Mouse (Mus musculus) forebrain, embryonic 15.5 days (tissue): Measurements from ENCODE around the gene Gm7945. TPM values are rescaled to one million over a fixed set of nuclear protein-coding genes. Genes with fewer than 3 reads are reported as not detected.
"Not testable (repeated sequence)": the region's sequence is repeated elsewhere in the genome, so short reads cannot be mapped to it uniquely, and the experiment has no call there.

Experiments
- ATAC-seq: fragments of 200-750 bp; cut with Nextera tagmentation; replicated peaks from 2 replicates; pipeline ENCODE4 v1.8.0; 2017; ENCODE audit warnings: mild to moderate bottlenecking, moderate TSS enrichment, moderate library complexity
- H3K27ac ChIP-seq: fragments of 300-500 bp; sonication (generic); replicated peaks from 2 replicates; pipeline ENCODE4 v1.5.1; 2015; ENCODE audit warnings: mild to moderate bottlenecking, inconsistent platforms
- H3K27me3 ChIP-seq: fragments of 300-500 bp; sonication (generic); 2 replicates; pipeline ENCODE4 v1.6.1; 2015; ENCODE audit warnings: inconsistent platforms
- H3K36me3 ChIP-seq: fragments of 300-500 bp; sonication (generic); 2 replicates; pipeline ENCODE4 v1.6.1; 2015; ENCODE audit warnings: mild to moderate bottlenecking, inconsistent platforms
- H3K4me1 ChIP-seq: fragments of 300-500 bp; sonication (generic); 2 replicates; pipeline ENCODE4 v1.6.1; 2015; ENCODE audit warnings: inconsistent platforms
- H3K4me2 ChIP-seq: fragments of 300-500 bp; sonication (generic); replicated peaks from 2 replicates; pipeline ENCODE4 v1.6.1; 2015; ENCODE audit warnings: mild to moderate bottlenecking, inconsistent platforms
- H3K4me3 ChIP-seq: fragments of 300-500 bp; sonication (generic); 2 replicates; pipeline ENCODE4 v1.5.1; 2015; ENCODE audit warnings: mild to moderate bottlenecking, inconsistent platforms
- H3K9ac ChIP-seq: fragments of 300-500 bp; sonication (generic); replicated peaks from 2 replicates; pipeline ENCODE4 v1.6.1; 2015; ENCODE audit warnings: mild to moderate bottlenecking, inconsistent platforms
- H3K9me3 ChIP-seq: fragments of 300-500 bp; sonication (generic); 2 replicates; pipeline ENCODE4 v1.6.1; 2016; ENCODE audit warnings: inconsistent platforms
- WGBS: fragments of 180-500 bp; shearing (Covaris S2); methylation state at CpG from one replicate; pipeline ENCODE4 v1.1.7; 2015; ENCODE audit warnings: mixed read lengths; 5-methylcytosine and 5-hydroxymethylcytosine counted together
- polyA plus RNA-seq: library from polyadenylated mRNA; unstranded; fragments of >200 nt; fragmentation: Nextera tagmentation; extraction: Ambion mirVana; gene quantifications from 2 replicates; pipeline ENCODE4 v1.2.1, GENCODE M21; 2015

The Gm7945 gene
- not detected in 2 replicates for polyA plus RNA-seq

- not testable (repeated sequence) for ATAC-seq
- WGBS: no CpG with 5 or more reads among the region's 3 CpGs
Measured at GRCm38 (mm10) chr14:41386279-41386678, at the start of gene Gm7945. TSS of gene Gm7945 (minus strand) at chr14:41386379.

GRCm38 (mm10) chr14:41425393-41426075, 39.4 kb upstream of the Gm7945 start:
- H3K36me3 ChIP-seq, H3K4me3 ChIP-seq, H3K27me3 ChIP-seq, ATAC-seq, H3K4me2 ChIP-seq, H3K4me1 ChIP-seq, H3K27ac ChIP-seq, H3K9me3 ChIP-seq, H3K9ac ChIP-seq: not testable (repeated sequence)
- 13% methylated on average over 14 of the region's 16 CpGs for WGBS

More at GRCm38 (mm10) chr14:41386279-41386678, at the start of gene Gm7945:
- not testable (repeated sequence) for H3K9me3 ChIP-seq, H3K4me3 ChIP-seq, H3K36me3 ChIP-seq, H3K27ac ChIP-seq, H3K9ac ChIP-seq, H3K4me1 ChIP-seq, H3K4me2 ChIP-seq, H3K27me3 ChIP-seq

- H3K4me3 ChIP-seq, H3K4me2 ChIP-seq, H3K36me3 ChIP-seq, H3K9ac ChIP-seq, H3K9me3 ChIP-seq, H3K27me3 ChIP-seq, H3K27ac ChIP-seq, H3K4me1 ChIP-seq, ATAC-seq: not testable (repeated sequence)
- WGBS: 7% methylated on average over 14 of the region's 14 CpGs
Measured at GRCm38 (mm10) chr14:41424694-41425093, 38.5 kb upstream of the Gm7945 start.

- not testable (repeated sequence) for ATAC-seq, H3K4me2 ChIP-seq, H3K4me3 ChIP-seq, H3K9ac ChIP-seq, H3K27me3 ChIP-seq, H3K9me3 ChIP-seq, H3K36me3 ChIP-seq, H3K4me1 ChIP-seq, H3K27ac ChIP-seq
- WGBS: 78% methylated on average over 1 of the region's 2 CpGs
Measured at GRCm38 (mm10) chr14:41408181-41408580, 22.0 kb upstream of the Gm7945 start, which contains the start of gene Gm6482. TSS of gene Gm6482 (minus strand) at chr14:41408281.

GRCm38 (mm10) chr14:41348309-41348708, 37.9 kb downstream of the Gm7945 start, which contains the start of gene Gm5798:
TSS of gene Gm5798 (plus strand) at chr14:41348609.
- not testable (repeated sequence) for H3K36me3 ChIP-seq, ATAC-seq
- whole genome bisulfite sequencing: 66% methylated on average over 2 of the region's 2 CpGs

More at GRCm38 (mm10) chr14:41348309-41348708, 37.9 kb downstream of the Gm7945 start, which contains the start of gene Gm5798:
- not testable (repeated sequence) for H3K9ac ChIP-seq, H3K27me3 ChIP-seq, H3K27ac ChIP-seq, H3K4me3 ChIP-seq, H3K4me1 ChIP-seq, H3K9me3 ChIP-seq, H3K4me2 ChIP-seq

Other genes with a start within 250 kb of the Gm7945 start
- not detected in 2 replicates for gene Mbl1, start 234.9 kb downstream of the Gm7945 start, polyA plus RNA-seq
- not detected in 2 replicates for gene Sftpd, start 201.2 kb downstream of the Gm7945 start, polyA plus RNA-seq
- 0.19 TPM in 1 of 2 replicates, not detected in the other for gene Gm2832, start 107.6 kb downstream of the Gm7945 start, polyA plus RNA-seq
- not detected in 2 replicates for gene Gm5798, start 37.8 kb downstream of the Gm7945 start, polyA plus RNA-seq
- gene Gm6482, start 21.9 kb upstream of the Gm7945 start, polyA plus RNA-seq: not detected in 2 replicates
- gene Gm7954, start 67.1 kb upstream of the Gm7945 start, polyA plus RNA-seq: not detected in 2 replicates
- gene Gm3486, start 103.1 kb upstream of the Gm7945 start, polyA plus RNA-seq: not detected in 2 replicates
- gene Gm7970, start 169.2 kb upstream of the Gm7945 start, polyA plus RNA-seq: not detected in 2 replicates
- gene 1700049E17Rik2, start 186.8 kb upstream of the Gm7945 start, polyA plus RNA-seq: not detected in 2 replicates
- gene Gm3072, start 238.2 kb upstream of the Gm7945 start, polyA plus RNA-seq: not detected in 2 replicates